Mouse (Mus musculus) stomach, embryonic 15.5 days (tissue): Measurements from ENCODE around the gene Trip12. TPM values are rescaled to one million over a fixed set of nuclear protein-coding genes. Genes with fewer than 3 reads are reported as not detected.

Source experiments
- ATAC-seq: fragments of 200-750 bp; cut with Nextera tagmentation; 2 replicates; pipeline ENCODE4 v1.8.0; 2017; ENCODE audit warnings: low read depth, moderate number of reproducible peaks, moderate TSS enrichment; ENCODE audit not compliant: insufficient read depth, low FRiP score
- H3K27ac ChIP-seq: fragments of 300-500 bp; sonication (generic); 2 replicates; pipeline ENCODE4 v1.5.1; 2015; ENCODE audit warnings: mild to moderate bottlenecking, inconsistent platforms
- H3K27me3 ChIP-seq: fragments of 300-500 bp; sonication (generic); replicated peaks from 2 replicates; pipeline ENCODE4 v1.6.1; 2015; ENCODE audit warnings: inconsistent platforms
- H3K36me3 ChIP-seq: fragments of 300-500 bp; sonication (generic); 2 replicates; pipeline ENCODE4 v1.6.1; 2015; ENCODE audit warnings: inconsistent platforms
- H3K4me1 ChIP-seq: fragments of 300-500 bp; sonication (generic); 2 replicates; pipeline ENCODE4 v1.6.1; 2015; ENCODE audit warnings: inconsistent platforms
- H3K4me2 ChIP-seq: fragments of 300-500 bp; sonication (generic); 2 replicates; pipeline ENCODE4 v1.6.1; 2015; ENCODE audit warnings: mild to moderate bottlenecking, inconsistent platforms
- H3K4me3 ChIP-seq: fragments of 300-500 bp; sonication (generic); replicated peaks from 2 replicates; pipeline ENCODE4 v1.5.1; 2015; ENCODE audit warnings: inconsistent platforms
- H3K9ac ChIP-seq: fragments of 300-500 bp; sonication (generic); 2 replicates; pipeline ENCODE4 v1.6.1; 2015; ENCODE audit warnings: inconsistent platforms
- H3K9me3 ChIP-seq: fragments of 300-500 bp; sonication (generic); 2 replicates; pipeline ENCODE4 v1.6.1; 2016; ENCODE audit warnings: inconsistent platforms
- WGBS: fragments of 180-500 bp; shearing (Covaris S2); methylation state at CpG from one replicate; pipeline ENCODE4 v1.1.7; 2015; 5-methylcytosine and 5-hydroxymethylcytosine counted together
- polyA plus RNA-seq: library from polyadenylated mRNA; unstranded; fragments of >200 nt; fragmentation: Nextera tagmentation; extraction: Ambion mirVana; gene quantifications from 2 replicates; pipeline ENCODE4 v1.2.1, GENCODE M21; 2015

The Trip12 gene
- polyA plus RNA-seq, 1 experiment from 2014 or later: 53.4 TPM

DNA sequence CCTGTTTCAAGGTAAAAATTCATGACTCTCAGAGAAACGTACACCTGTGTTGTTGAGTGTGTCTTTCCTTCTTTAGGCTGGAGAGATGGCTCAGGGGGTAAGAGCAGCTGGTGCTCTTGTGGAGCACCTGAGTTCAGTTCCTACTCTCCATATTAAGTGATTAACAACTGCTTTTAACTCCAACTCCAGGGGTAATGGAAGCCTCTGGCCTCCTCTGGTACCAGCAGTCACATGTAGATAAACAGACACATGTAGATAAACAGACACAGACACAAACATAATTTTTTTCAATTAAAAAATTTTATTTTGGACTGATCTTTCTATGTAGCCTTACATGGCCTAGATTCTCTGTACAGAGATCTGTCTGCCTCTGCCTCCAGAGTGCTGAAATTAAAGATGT, 13.4 kb upstream of the Trip12 start:
- ATAC-seq: no peak
- Histone ChIP-seq H3K4me2 (no peak overlapping the region), H3K4me1 (no peaks in the 10 kb centered on the region), H3K27ac (no peak overlapping the region), H3K36me3 (no peaks in the 10 kb centered on the region), H3K9me3 (no peaks in the 10 kb centered on the region), H3K9ac (no peak overlapping the region), H3K27me3 (no peaks in the 10 kb centered on the region), H3K4me3 (no peak overlapping the region)
- 77% methylated on average over 1 of the region's 1 CpGs for WGBS

DNA sequence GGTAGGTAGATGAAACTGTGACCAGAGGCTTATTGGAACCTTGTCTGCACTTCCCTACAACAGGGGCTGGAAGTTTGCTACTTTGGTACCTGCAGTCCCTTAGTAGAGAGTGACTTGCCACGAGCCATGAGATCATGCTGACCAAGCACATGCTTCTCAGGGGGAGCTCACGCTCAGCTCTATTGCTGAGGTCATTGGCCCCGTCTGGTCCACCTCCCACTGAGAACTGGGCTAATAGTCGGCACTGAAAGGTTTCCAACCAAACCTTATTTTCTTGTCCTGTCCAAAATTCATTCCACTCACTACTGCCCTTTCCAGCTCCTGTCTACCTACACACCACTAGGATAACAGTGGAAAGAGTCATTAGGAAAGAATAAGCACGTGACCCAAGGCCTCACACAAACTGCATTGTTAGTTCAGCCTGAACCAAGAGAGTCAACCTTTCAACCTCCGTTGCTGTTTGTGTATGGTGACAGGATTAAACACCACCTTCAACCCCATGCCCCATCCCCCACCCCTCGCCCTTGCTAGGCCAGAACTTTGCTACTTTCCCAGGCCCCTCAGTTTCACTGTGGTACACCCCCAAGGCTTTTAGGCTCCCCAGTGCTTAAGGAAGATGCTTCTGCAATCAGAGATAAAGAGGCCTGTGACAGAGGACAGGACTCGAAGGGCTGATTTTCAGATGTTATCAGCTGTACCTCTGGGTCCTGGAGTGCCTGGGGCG, 11.4 kb upstream of the Trip12 start:
- 27% methylated on average over 9 of the region's 9 CpGs for WGBS
- Histone ChIP-seq H3K9me3 (no peaks in the 10 kb centered on the region), H3K36me3 (no peaks in the 10 kb centered on the region), H3K27me3 (no peaks in the 10 kb centered on the region), H3K27ac (no peak overlapping the region), H3K4me2 (no peak overlapping the region), H3K4me3 (no peak overlapping the region), H3K4me1 (no peaks in the 10 kb centered on the region), H3K9ac (no peak overlapping the region)
- peak; percentile 60 for ATAC-seq

DNA sequence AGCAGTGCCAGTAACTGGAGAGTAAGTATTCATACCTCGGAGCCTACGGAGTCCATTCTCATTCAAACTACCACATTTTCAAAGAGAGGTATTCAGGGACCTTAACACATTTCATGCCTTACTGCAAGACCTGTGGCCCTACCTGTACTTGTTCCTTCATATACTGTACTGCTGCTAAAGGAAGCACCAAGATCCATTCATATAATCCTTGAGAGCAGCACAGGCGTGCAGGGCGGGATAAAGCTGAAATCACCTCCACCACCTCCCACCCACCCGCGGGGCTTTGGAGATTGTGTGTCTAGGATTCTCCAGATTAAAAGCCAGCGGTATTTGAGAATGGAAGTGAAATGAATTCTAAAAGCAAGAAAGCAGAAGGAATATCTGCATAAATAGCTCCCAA, 10.2 kb upstream of the Trip12 start:
- no peak overlapping the region for H3K4me2 ChIP-seq
- no peak overlapping the region for H3K9ac ChIP-seq
- H3K27ac ChIP-seq: no peak overlapping the region
- no peaks in the 10 kb centered on the region for H3K4me1 ChIP-seq
- no peak overlapping the region for H3K4me3 ChIP-seq
- no peaks in the 10 kb centered on the region for H3K27me3 ChIP-seq
- no peak for ATAC-seq
- 93% methylated on average over 7 of the region's 7 CpGs for WGBS
- H3K36me3 ChIP-seq: no peaks in the 10 kb centered on the region
- no peaks in the 10 kb centered on the region for H3K9me3 ChIP-seq

DNA sequence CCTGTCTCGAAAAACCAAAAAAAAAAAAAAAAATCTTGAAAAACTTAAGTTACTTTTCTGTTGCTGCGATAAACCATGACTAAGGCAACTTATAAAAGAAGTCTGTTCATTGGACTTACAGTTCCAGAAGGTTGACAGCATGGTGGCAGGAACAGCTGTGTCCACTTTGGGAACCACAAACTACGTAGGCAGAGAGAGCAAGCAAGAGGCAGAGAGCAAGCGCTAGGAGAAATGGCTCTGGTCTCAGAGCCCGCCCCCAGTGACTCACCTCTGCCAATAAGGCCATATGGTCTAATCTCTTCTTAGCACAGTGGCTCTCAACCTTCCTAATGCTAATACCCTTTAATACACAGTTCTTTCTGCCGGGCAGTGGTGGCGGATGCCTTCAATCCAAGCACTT, 9.5 kb upstream of the Trip12 start:
- Histone ChIP-seq H3K36me3 (no peaks in the 10 kb centered on the region), H3K9me3 (no peaks in the 10 kb centered on the region), H3K4me1 (no peaks in the 10 kb centered on the region), H3K4me3 (no peak overlapping the region), H3K9ac (no peak overlapping the region), H3K27me3 (no peaks in the 10 kb centered on the region), H3K4me2 (no peak overlapping the region), H3K27ac (no peak overlapping the region)
- WGBS: 89% methylated on average over 7 of the region's 7 CpGs
- ATAC-seq: no peak

DNA sequence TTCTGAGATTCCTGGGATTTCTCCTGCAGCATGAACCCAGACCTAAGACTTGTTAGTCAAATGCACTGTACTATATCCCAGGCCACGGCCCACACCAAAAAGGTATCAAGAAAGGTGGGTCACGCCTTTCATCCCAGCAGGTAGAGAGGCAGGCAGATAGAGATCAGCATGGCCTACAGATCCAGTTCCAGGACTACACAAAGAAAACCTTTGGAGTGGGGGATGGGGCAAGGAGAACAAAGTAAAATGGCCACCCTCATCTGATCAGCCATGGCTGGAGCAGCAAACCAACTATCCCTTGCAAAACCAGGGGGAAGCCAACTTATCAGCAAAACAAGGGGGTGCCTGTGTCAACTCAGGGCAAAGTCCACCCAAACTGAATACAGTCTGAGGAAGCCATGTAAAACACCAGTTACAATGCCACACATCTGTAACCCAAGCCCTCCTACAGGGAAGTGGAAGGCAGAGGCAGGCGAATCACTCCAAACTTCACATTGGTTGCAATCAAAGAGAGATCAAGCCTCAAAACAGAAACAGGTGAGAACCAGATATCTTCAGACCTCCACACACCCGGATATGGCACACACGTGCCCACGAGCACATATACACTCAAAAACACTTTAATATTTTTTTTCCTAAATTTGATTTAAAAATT, 8.6 kb upstream of the Trip12 start:
- Histone ChIP-seq H3K27me3 (no peaks in the 10 kb centered on the region), H3K4me3 (no peak overlapping the region), H3K4me2 (no peak overlapping the region), H3K9me3 (no peaks in the 10 kb centered on the region), H3K4me1 (no peaks in the 10 kb centered on the region), H3K36me3 (no peaks in the 10 kb centered on the region), H3K9ac (no peak overlapping the region), H3K27ac (no peak overlapping the region)
- ATAC-seq: 0 out of 2 replicates have a peak, but pooled peaks have one; percentile 59
- WGBS: 88% methylated on average over 6 of the region's 6 CpGs

DNA sequence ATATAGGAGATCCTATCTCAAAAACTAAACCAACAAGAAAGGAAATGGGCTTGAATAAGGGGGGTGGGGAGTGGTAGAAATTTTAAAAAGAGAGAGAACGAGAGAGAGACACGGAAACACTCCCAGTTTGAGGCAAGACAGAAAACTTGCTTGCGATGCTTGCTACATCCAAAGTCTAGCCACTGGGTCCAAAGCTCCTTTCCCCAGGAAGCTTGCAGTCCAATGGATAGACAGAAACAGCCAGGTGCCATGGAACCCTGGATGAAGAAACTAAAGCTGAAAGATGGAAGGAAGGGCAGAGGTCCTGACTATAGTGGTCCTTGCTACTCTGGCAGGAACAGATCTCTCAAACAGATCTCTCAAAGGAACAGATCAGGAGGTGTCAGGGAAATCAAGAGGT, 8.0 kb upstream of the Trip12 start:
- WGBS: 97% methylated on average over 3 of the region's 3 CpGs
- no peaks in the 10 kb centered on the region for H3K9me3 ChIP-seq
- H3K4me3 ChIP-seq: no peak overlapping the region
- H3K36me3 ChIP-seq: no peaks in the 10 kb centered on the region
- no peak overlapping the region for H3K4me2 ChIP-seq
- no peak overlapping the region for H3K27ac ChIP-seq
- H3K4me1 ChIP-seq: no peaks in the 10 kb centered on the region
- no peak overlapping the region for H3K9ac ChIP-seq
- no peak for ATAC-seq
- H3K27me3 ChIP-seq: no peaks in the 10 kb centered on the region

DNA sequence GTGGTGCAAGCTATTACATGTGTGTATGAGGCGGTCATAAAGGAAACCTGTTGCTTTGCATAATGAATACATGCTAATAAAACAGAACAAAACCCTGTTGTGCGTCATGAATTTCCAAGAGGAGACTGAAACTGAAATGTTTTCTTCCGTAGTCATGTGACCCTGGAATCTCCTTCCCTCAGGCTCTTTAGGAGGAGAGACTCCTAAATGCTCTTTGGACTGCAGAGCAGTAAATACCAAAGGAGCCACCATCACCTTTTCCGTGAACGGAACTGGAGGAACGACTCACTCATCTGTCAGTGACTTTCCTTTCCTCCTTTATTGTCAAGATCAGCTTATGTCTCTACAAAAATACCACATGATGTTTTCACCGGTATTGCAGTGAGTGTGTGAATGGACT, 7.4 kb upstream of the Trip12 start:
- no peaks in the 10 kb centered on the region for H3K36me3 ChIP-seq
- 89% methylated on average over 7 of the region's 7 CpGs for WGBS
- no peak overlapping the region for H3K27ac ChIP-seq
- no peaks in the 10 kb centered on the region for H3K4me1 ChIP-seq
- H3K9me3 ChIP-seq: no peaks in the 10 kb centered on the region
- H3K9ac ChIP-seq: no peak overlapping the region
- no peak for ATAC-seq
- no peaks in the 10 kb centered on the region for H3K27me3 ChIP-seq
- H3K4me2 ChIP-seq: no peak overlapping the region
- H3K4me3 ChIP-seq: no peak overlapping the region

DNA sequence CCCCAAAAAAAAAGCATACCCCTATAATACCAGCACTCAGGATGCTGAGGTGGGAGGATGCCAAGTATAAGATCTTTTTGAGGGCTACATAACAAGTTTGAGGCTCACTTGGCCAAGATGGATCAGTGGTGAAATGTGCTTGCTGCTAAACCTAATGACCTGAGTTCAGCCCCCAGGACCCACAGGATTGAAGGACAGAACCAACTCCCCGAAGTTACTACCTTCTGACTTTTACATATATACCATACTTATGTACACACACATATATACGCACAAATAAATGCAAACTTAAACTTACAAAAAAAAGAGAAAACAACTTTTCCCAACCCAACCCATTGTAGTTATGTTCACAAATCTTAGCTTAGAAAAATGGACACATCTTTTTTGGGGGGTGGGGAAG, 3.0 kb upstream of the Trip12 start:
- Histone ChIP-seq H3K27ac (no peak overlapping the region), H3K36me3 (no peaks in the 10 kb centered on the region), H3K9ac (no peak overlapping the region), H3K4me3 (no peak overlapping the region), H3K4me2 (no peak overlapping the region), H3K4me1 (no peaks in the 10 kb centered on the region), H3K9me3 (no peaks in the 10 kb centered on the region), H3K27me3 (no peaks in the 10 kb centered on the region)
- ATAC-seq: no peak
- WGBS: 90% methylated on average over 2 of the region's 2 CpGs

DNA sequence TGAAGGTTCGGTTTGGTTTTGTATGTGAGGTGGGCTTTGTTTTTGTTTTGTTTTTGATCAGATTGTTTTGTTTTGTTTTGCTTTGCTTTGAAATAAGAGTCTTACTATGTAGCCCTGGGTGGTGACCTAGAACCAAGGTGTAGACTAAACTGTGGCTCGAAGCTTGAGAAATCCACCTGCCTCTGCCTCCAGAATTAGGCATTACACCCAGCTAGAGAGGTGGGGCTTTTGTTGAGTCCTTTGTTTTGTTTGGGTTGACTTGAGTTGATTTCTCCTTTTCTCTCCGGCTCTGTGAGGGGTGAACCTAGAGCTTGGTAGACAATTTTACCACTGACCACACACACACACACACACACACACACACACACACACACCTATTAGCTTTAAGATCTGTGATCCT, 745 bp upstream of the Trip12 start:
- Histone ChIP-seq H3K27me3 (no peaks in the 10 kb centered on the region), H3K27ac (no peak overlapping the region), H3K36me3 (no peaks in the 10 kb centered on the region), H3K4me1 (peaks cover 5% of the 10 kb centered on the region; the same call in 1 of the 2 replicates), H3K9ac (no peak overlapping the region), H3K4me2 (peak overlapping the region; percentile 72), H3K9me3 (no peaks in the 10 kb centered on the region), H3K4me3 (peak overlapping the region; percentile 99; the same call in 1 of the 2 replicates)
- 60% methylated on average over 3 of the region's 3 CpGs for WGBS
- ATAC-seq: no peak

DNA sequence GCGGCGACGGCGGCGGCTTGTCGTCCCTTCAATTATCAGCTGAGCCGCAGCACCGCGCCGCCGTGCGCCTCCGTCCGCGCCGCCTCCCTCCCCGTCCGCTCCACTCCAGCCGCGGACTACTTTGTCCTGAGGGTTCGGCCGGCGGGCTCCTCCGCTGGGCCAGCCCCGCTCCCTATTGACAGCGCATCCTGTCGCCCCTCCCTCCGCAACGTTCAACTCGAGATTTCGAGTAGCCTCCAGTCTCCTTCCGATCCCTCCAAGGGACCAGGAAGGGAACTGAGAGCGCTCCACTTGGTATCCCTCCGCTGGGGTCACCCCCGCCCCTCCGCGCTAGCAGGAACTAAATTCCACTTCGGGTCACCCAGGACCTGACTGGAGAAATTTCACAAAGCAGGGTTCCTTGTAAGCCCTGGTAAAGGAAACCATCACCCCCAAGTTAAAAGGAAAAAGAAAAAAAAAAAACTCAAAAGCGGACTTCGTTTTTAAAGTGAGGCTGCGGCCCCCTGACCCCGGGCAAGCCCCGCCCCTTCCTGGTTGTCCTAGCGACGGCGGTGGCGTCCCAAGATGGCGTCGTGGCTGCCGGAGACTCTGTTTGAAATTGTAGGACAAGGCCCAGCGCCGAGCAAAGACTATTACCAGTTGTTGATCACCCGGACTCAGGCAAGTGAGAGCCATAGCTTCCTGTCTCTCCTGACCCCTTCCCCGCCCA, 853 bp downstream of the Trip12 start, which contains the start of gene Fbxo36:
Fbxo36 (plus strand) TSS at position 533 of the 709 bp plus-strand sequence.
- H3K4me3 ChIP-seq: peak within 1 kb of the TSS; percentile 99

DNA sequence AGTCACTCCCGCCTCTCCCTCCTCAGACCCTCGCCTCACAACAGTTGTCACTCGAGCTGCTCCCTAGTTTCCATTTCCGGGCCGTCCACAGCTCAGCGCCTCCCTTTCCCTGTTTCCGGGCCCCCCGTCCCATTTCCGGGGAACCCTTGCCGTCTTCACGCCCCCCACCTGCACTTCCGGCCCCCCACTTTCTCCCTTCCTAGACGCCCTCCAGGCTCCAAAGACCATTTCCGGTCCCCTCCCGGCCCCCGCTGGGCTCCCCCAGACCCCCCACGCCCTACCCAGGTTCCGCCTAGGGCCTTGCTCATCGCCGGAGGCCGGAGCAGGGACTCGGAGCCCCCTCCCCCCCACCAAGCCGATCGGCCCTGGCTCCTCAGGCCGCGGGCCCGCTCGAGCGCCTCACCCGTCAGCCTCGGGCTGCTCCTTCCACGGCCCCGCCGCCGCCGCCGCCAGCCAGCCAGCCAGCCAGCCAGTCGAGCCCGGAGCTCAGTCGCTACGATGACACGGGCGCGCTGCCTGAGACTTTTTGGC, 1.6 kb downstream of the Trip12 start:
- under 1% methylated on average over 44 of the region's 44 CpGs for WGBS

More for the DNA sequence above, 853 bp downstream of the Trip12 start, which contains the start of gene Fbxo36:
- H3K4me2 ChIP-seq: peak within 1 kb of the TSS; percentile 72
- H3K9ac ChIP-seq: peak within 1 kb of the TSS; percentile 98
- under 1% methylated on average over 52 of the region's 54 CpGs for WGBS
- ATAC-seq: peak; percentile 91
- H3K36me3 ChIP-seq: no peaks in the 10 kb centered on the region
- H3K27me3 ChIP-seq: no peaks in the 10 kb centered on the region
- peaks cover 5% of the 10 kb centered on the region; the same call in 1 of the 2 replicates for H3K4me1 ChIP-seq
- no peaks in the 10 kb centered on the region for H3K9me3 ChIP-seq
- H3K27ac ChIP-seq: peak within 1 kb of the TSS; percentile 99

More for the DNA sequence above, 1.6 kb downstream of the Trip12 start:
- peak overlapping the region; percentile 99 for H3K27ac ChIP-seq
- H3K36me3 ChIP-seq: peaks cover 3% of the 10 kb centered on the region; the same call in 1 of the 2 replicates
- no peaks in the 10 kb centered on the region for H3K9me3 ChIP-seq
- no peaks in the 10 kb centered on the region for H3K27me3 ChIP-seq
- peak; percentile 23 for ATAC-seq
- H3K4me1 ChIP-seq: peaks cover 5% of the 10 kb centered on the region; the same call in 1 of the 2 replicates
- peak overlapping the region; percentile 98 for H3K9ac ChIP-seq
- peak overlapping the region; percentile 60 for H3K4me2 ChIP-seq
- H3K4me3 ChIP-seq: peak overlapping the region; percentile 99
